ENCODE assay signal across 32 mouse cellular contexts in the genomic region with DNA sequence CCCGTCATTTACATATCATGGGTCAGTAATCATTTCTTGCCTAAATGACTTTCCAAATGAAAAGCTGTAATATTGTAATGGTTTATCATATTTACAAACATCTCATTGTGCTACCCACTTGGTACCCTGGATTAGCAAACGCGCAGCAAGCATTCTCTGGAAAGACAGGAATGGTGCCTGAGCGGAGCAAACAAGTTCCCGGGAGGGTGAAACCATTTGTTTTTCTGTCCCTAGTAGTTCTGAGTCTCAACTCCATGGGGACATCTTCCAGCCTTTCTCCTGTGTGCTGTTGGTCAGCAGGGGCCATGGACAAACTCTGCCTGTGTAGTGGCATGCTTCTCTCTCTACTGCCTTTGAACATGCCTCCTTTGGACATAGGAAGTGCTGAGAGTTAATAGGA.
"Had no signal": no experiment of that assay in that cellular context is flagged by ENCODE, and none has a peak within 500 bp of the region (broad histone marks: within the 10 kb centered on the region; RNA-seq: fewer than 3 reads in every experiment).

No protein-coding gene starts in this region.

- H3K9ac ChIP-seq: limb, embryonic 12.5 days; limb, embryonic 13.5 days; limb, embryonic 15.5 days; liver, embryonic 12.5 days; liver, embryonic 13.5 days; liver, embryonic 14.5 days; liver, embryonic 15.5 days; liver, postnatal 0 days; lung, embryonic 14.5 days; lung, embryonic 15.5 days; midbrain, embryonic 12.5 days; midbrain, embryonic 13.5 days; midbrain, embryonic 15.5 days; neural tube, embryonic 12.5 days had no signal

- DNase-seq: left cerebral cortex, postnatal 4 days; liver; liver, embryonic 13.5 days; liver, postnatal 0 days; lung, adult 18-20 months; lung, adult 2 months; lung, embryonic 14.5 days; lung, postnatal 10 days; lung, postnatal 14 days; lung, postnatal 36 days; lung, postnatal 4 days; midbrain, embryonic 14.5 days had no signal

- H3K4me1 ChIP-seq: limb, embryonic 12.5 days; limb, embryonic 13.5 days; limb, embryonic 15.5 days; liver, embryonic 12.5 days; liver, embryonic 13.5 days; liver, embryonic 15.5 days; lung, embryonic 15.5 days; megakaryocyte, embryonic 14.5 days; midbrain, embryonic 10.5 days; midbrain, embryonic 12.5 days; midbrain, embryonic 13.5 days; midbrain, embryonic 15.5 days; neural tube, embryonic 12.5 days had no signal

- H3K27me3 ChIP-seq: limb, embryonic 12.5 days; limb, embryonic 13.5 days; limb, embryonic 15.5 days; liver, embryonic 12.5 days; liver, embryonic 13.5 days; liver, embryonic 15.5 days; lung, embryonic 15.5 days; megakaryocyte, embryonic 14.5 days; midbrain, embryonic 12.5 days; midbrain, embryonic 13.5 days; midbrain, embryonic 15.5 days; neural tube, embryonic 12.5 days had no signal

- H3K9me3 ChIP-seq: limb, embryonic 10.5 days; limb, embryonic 12.5 days; limb, embryonic 13.5 days; limb, embryonic 15.5 days; liver, embryonic 12.5 days; liver, embryonic 13.5 days; liver, embryonic 15.5 days; lung, embryonic 15.5 days; midbrain, embryonic 10.5 days; midbrain, embryonic 12.5 days; midbrain, embryonic 13.5 days; midbrain, embryonic 15.5 days; neural tube, embryonic 12.5 days had no signal

- H3K4me2 ChIP-seq: limb, embryonic 12.5 days; limb, embryonic 13.5 days; limb, embryonic 15.5 days; liver, embryonic 11.5 days; liver, embryonic 12.5 days; liver, embryonic 13.5 days; liver, embryonic 15.5 days; lung, embryonic 14.5 days; lung, embryonic 15.5 days; midbrain, embryonic 11.5 days; midbrain, embryonic 12.5 days; midbrain, embryonic 13.5 days; midbrain, embryonic 15.5 days; neural tube, embryonic 12.5 days had no signal

- H3K36me3 ChIP-seq: limb, embryonic 10.5 days; limb, embryonic 12.5 days; limb, embryonic 13.5 days; limb, embryonic 15.5 days; liver, embryonic 12.5 days; liver, embryonic 13.5 days; liver, embryonic 15.5 days; lung, embryonic 15.5 days; midbrain, embryonic 10.5 days; midbrain, embryonic 12.5 days; midbrain, embryonic 13.5 days; midbrain, embryonic 15.5 days; neural tube, embryonic 12.5 days had no signal

- H3K4me3 ChIP-seq: limb, embryonic 10.5 days; limb, embryonic 12.5 days; limb, embryonic 13.5 days; limb, embryonic 15.5 days; liver, embryonic 12.5 days; liver, embryonic 13.5 days; liver, embryonic 15.5 days; lung, embryonic 15.5 days; megakaryocyte, embryonic 14.5 days; midbrain, embryonic 10.5 days; midbrain, embryonic 12.5 days; midbrain, embryonic 13.5 days; midbrain, embryonic 15.5 days; myocyte; neural tube, embryonic 12.5 days had no signal

- ATAC-seq: liver, embryonic 12.5 days; liver, postnatal 0 days; lung, postnatal 0 days; midbrain, embryonic 13.5 days; midbrain, embryonic 15.5 days; midbrain, embryonic 16.5 days had no signal

- H3K27ac ChIP-seq: limb, embryonic 10.5 days; limb, embryonic 12.5 days; limb, embryonic 13.5 days; limb, embryonic 15.5 days; liver, embryonic 12.5 days; liver, embryonic 13.5 days; liver, embryonic 14.5 days; liver, embryonic 15.5 days; lung, embryonic 15.5 days; macrophage; midbrain, embryonic 10.5 days; midbrain, embryonic 12.5 days; midbrain, embryonic 13.5 days; midbrain, embryonic 15.5 days; neural tube, embryonic 12.5 days had no signal
